ENCODE assay signal across 14 mouse cellular contexts in genomic region chr4:72168267-72168666, GRCm38 (mm10). TPM values are rescaled to one million over a fixed set of nuclear protein-coding genes. Genes with fewer than 3 reads are reported as not detected.
A peak's percentile ranks its signal among the peaks of the same experiment; 100 is the strongest.
DNase-seq lines count a peak whose midpoint lies in the region; ATAC-seq lines count a peak whose summit lies in the region.
"Had no signal": no experiment of that assay in that cellular context is flagged by ENCODE, and none has a peak within 500 bp of the region (broad histone marks: within the 10 kb centered on the region; RNA-seq: fewer than 3 reads in every experiment).

No protein-coding gene starts in this region.

- H3K27me3 ChIP-seq in forebrain, embryonic 16.5 days (replicated peaks; ENCODE audit: control insufficient read depth, insufficient read depth, low read length) = no peaks in the 10 kb centered on the region
- H3K27me3 ChIP-seq in midbrain, embryonic 13.5 days = peaks cover 20% of the 10 kb centered on the region

- DNase-seq in ES-CJ7 (ENCODE audit: low read depth, low spot score) = peak; percentile 38
- peak; percentile 50 for DNase-seq in embryo, embryonic 10 days (ENCODE audit: low spot score)
- DNase-seq in urinary bladder, postnatal 14 days (ENCODE audit: low spot score) = no peak
- DNase-seq in heart, postnatal 10 days = no peak
- DNase-seq in cerebellum, postnatal 10 days = no peak
- DNase-seq: cerebellum, adult 11 months; gastrocnemius, postnatal 25 days; lung, adult 18-20 months; spleen, adult 18-20 months; thymus, postnatal 36 days had no signal

- H3K36me3 ChIP-seq in forebrain, embryonic 16.5 days (ENCODE audit: control insufficient read depth, insufficient read depth) = peaks cover 2% of the 10 kb centered on the region; the same call in 1 of the 2 replicates
- peaks cover 4% of the 10 kb centered on the region; the same call in 1 of the 2 replicates for H3K36me3 ChIP-seq in midbrain, embryonic 13.5 days

- no peak overlapping the region for H3K4me2 ChIP-seq in forebrain, embryonic 16.5 days (ENCODE audit: low read length)
- no peak overlapping the region for H3K4me2 ChIP-seq in midbrain, embryonic 13.5 days (replicated peaks)
- H3K4me2 ChIP-seq: heart, embryonic 12.5 days had no signal

- H3K4me1 ChIP-seq in forebrain, embryonic 16.5 days (replicated peaks; ENCODE audit: control insufficient read depth, insufficient read depth, low read length) = peaks cover 33% of the 10 kb centered on the region
- H3K4me1 ChIP-seq in midbrain, embryonic 13.5 days (replicated peaks) = peaks cover 44% of the 10 kb centered on the region

- H3K9me3 ChIP-seq in forebrain, embryonic 16.5 days (ENCODE audit: control insufficient read depth, low read length) = no peaks in the 10 kb centered on the region
- no peaks in the 10 kb centered on the region for H3K9me3 ChIP-seq in midbrain, embryonic 13.5 days
- H3K9me3 ChIP-seq: heart, embryonic 12.5 days had no signal

- no peak overlapping the region for H3K9ac ChIP-seq in forebrain, embryonic 16.5 days (replicated peaks; ENCODE audit: low read depth, low read length)
- no peak overlapping the region for H3K9ac ChIP-seq in midbrain, embryonic 13.5 days (replicated peaks)
- H3K9ac ChIP-seq: heart, embryonic 12.5 days had no signal

- peak; percentile 35 for ATAC-seq in forebrain, embryonic 16.5 days
- ATAC-seq in midbrain, embryonic 13.5 days = peak; percentile 78

- intact Hi-C loops in heart, postnatal 10 days (cut with DNase I) = no loop called here

- H3K27ac ChIP-seq in forebrain, embryonic 16.5 days (ENCODE audit: low read length) = peak overlapping the region; percentile 46; the same call in 1 of the 2 replicates
- H3K27ac ChIP-seq in midbrain, embryonic 13.5 days = peak overlapping the region; percentile 64
- H3K27ac ChIP-seq: macrophage had no signal

- H3K4me3 ChIP-seq in forebrain, embryonic 16.5 days (replicated peaks; ENCODE audit: low read length) = no peak overlapping the region
- H3K4me3 ChIP-seq in midbrain, embryonic 13.5 days (replicated peaks) = no peak overlapping the region
- H3K4me3 ChIP-seq: heart, embryonic 12.5 days had no signal

- 3% methylated on average over 1 of the region's 1 CpGs for WGBS in forebrain, embryonic 16.5 days
- WGBS in midbrain, embryonic 13.5 days = 4% methylated on average over 1 of the region's 1 CpGs

RNA-seq across cellular contexts. Expression of gene Tle1, which starts 32.5 kb away (rescaled TPM):
- 32.0 and 33.4 TPM in 2 replicates for polyA plus RNA-seq in forebrain, embryonic 16.5 days (2015; fragmentation: Nextera tagmentation; extraction: Ambion mirVana)
- polyA plus RNA-seq in midbrain, embryonic 13.5 days (2015; fragmentation: Nextera tagmentation; extraction: Ambion mirVana) = 39.2 and 45.9 TPM in 2 replicates
- total RNA-seq in heart, postnatal 10 days (2021) = 10 to 100 TPM; 12.3 to 14.2 TPM

Comparison
In these comparisons a context has a peak if more than half of its experiments do, and no peak if none do; other contexts are left out.
1. DNase-seq: peak in ES-CJ7 (single experiment) and embryo, embryonic 10 days (single experiment); none in urinary bladder, postnatal 14 days (single experiment), heart, postnatal 10 days (0 of 2) and cerebellum, postnatal 10 days (0 of 2).